Mouse (Mus musculus) ES-E14 (cell line): ENCODE measurements at regions not wholly inside any gene's neighbourhood (a gene's known extent, or its start where the extent isn't known, plus 50 kb on each side); places are given as distances from the start of the nearest gene placed in this dataset.

ENCODE experiments used
- HCFC1 ChIP-seq: IDR thresholded peaks from 2 replicates; pipeline ENCODE4 v1.6.1; 2012; ENCODE audit warnings: low read length, inconsistent platforms, borderline replicate concordance; ENCODE audit not compliant: insufficient read depth
- ZC3H11A ChIP-seq: IDR thresholded peaks from 2 replicates; pipeline ENCODE4 v1.6.1; 2012; ENCODE audit warnings: low read depth, mild to moderate bottlenecking, inconsistent platforms, low read length, borderline replicate concordance

GRCm38 (mm10) chr8:35143684-35144083 is 621.9 kb upstream of the Gm19410 start:
- TF ChIP-seq ZC3H11A (no peak), HCFC1 (no peak)
